Mouse (Mus musculus): ENCODE results near the gene Rnf227.

Rnf227 gene

GRCm38 (mm10) chr11:69371601-69372000 is 31.3 kb downstream of the Rnf227 start:
- DNase-seq (ENCODE audit: low read depth, low spot score): no peak

GRCm38 (mm10) chr11:69372056-69372779 is 32.0 kb downstream of the Rnf227 start:
- DNase-seq (ENCODE audit: low read depth, low spot score): no peak

- DNase-seq (ENCODE audit: low read depth, low spot score): no peak
Measured at GRCm38 (mm10) chr11:69372780-69373170, 32.5 kb downstream of the Rnf227 start.

GRCm38 (mm10) chr11:69373223-69373965 is 33.1 kb downstream of the Rnf227 start:
- DNase-seq (ENCODE audit: low read depth, low spot score): no peak

GRCm38 (mm10) chr11:69375646-69376045 is 35.4 kb downstream of the Rnf227 start:
- DNase-seq (ENCODE audit: low read depth, low spot score): no peak

- no peak for DNase-seq (ENCODE audit: low read depth, low spot score)
Measured at GRCm38 (mm10) chr11:69377766-69378165, 37.5 kb downstream of the Rnf227 start.

GRCm38 (mm10) chr11:69379600-69379999 is 39.3 kb downstream of the Rnf227 start:
- DNase-seq (ENCODE audit: low read depth, low spot score): no peak

- no peak for DNase-seq (ENCODE audit: low read depth, low spot score)
Measured at GRCm38 (mm10) chr11:69381356-69381755, 41.1 kb downstream of the Rnf227 start.

- no peak for DNase-seq (ENCODE audit: low read depth, low spot score)
Measured at GRCm38 (mm10) chr11:69382478-69383105, 42.3 kb downstream of the Rnf227 start.

GRCm38 (mm10) chr11:69384979-69385378 is 44.7 kb downstream of the Rnf227 start:
- no peak for DNase-seq (ENCODE audit: low read depth, low spot score)

GRCm38 (mm10) chr11:69386758-69387157 is 46.5 kb downstream of the Rnf227 start:
- no peak for DNase-seq (ENCODE audit: low read depth, low spot score)

- DNase-seq (ENCODE audit: low read depth, low spot score): no peak
Measured at GRCm38 (mm10) chr11:69388680-69389079, 48.4 kb downstream of the Rnf227 start.

GRCm38 (mm10) chr11:69389531-69390399 is 49.5 kb downstream of the Rnf227 start:
- DNase-seq (ENCODE audit: low read depth, low spot score): no peak

GRCm38 (mm10) chr11:69390400-69391034 is 50.3 kb downstream of the Rnf227 start:
- no peak for DNase-seq (ENCODE audit: low read depth, low spot score)
